Mouse (Mus musculus): ENCODE data around the gene Taf3. TPM values are rescaled to one million over a fixed set of nuclear protein-coding genes. Genes with fewer than 3 reads are reported as not detected.
A peak's percentile ranks its signal among the peaks of the same experiment; 100 is the strongest.

The Taf3 gene
- polyA plus RNA-seq, 1 experiment from 2014 or later = 12.4 TPM

GRCm38 (mm10) chr2:9877966-9878563 lies 170.3 kb downstream of the Taf3 start:
- peak overlapping the region; percentile 61 for H3K27ac ChIP-seq
- peak overlapping the region; percentile 93 for H3K4me2 ChIP-seq
- under 1% methylated on average over 19 of the region's 19 CpGs for WGBS
- H3K9ac ChIP-seq = no peak overlapping the region
- no peaks in the 10 kb centered on the region for H3K9me3 ChIP-seq
- H3K4me1 ChIP-seq = peaks cover 65% of the 10 kb centered on the region
- H3K27me3 ChIP-seq = peaks cover 87% of the 10 kb centered on the region
- H3K36me3 ChIP-seq = no peaks in the 10 kb centered on the region
- H3K4me3 ChIP-seq = peak overlapping the region; percentile 48
- ATAC-seq (ENCODE audit: insufficient number of reproducible peaks, low FRiP score, low TSS enrichment, low read depth) = no peak

DNA sequence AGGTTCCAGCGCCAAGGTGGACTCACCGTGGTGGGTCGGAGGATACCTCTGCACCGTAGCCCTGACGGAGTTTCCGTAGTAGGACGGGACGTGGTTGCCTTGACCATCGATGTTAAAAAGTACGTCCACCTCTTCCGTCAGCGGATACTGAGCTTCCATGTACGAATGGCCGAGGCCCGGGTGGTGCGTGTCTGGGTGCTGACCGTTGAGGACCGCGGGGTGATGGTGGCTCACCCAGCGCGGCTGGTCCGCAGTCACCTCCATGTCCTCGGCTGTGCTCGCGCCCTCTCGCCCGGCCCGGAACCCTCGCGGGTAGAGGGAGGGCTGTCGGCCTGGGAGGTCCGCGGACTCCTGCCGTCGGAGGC lies 171.1 kb downstream of the Taf3 start:
- H3K9me3 ChIP-seq = no peaks in the 10 kb centered on the region
- WGBS = under 1% methylated on average over 35 of the region's 35 CpGs
- H3K27me3 ChIP-seq = peaks cover 87% of the 10 kb centered on the region
- peak overlapping the region; percentile 59; the same call in 1 of the 2 replicates for H3K27ac ChIP-seq
- H3K4me3 ChIP-seq = peak overlapping the region; percentile 48
- H3K9ac ChIP-seq = 0 out of 2 replicates have a peak overlapping the region, but pooled peaks have one; percentile 26
- no peak for ATAC-seq (ENCODE audit: insufficient number of reproducible peaks, low FRiP score, low TSS enrichment, low read depth)
- H3K4me1 ChIP-seq = peaks cover 57% of the 10 kb centered on the region
- H3K4me2 ChIP-seq = peak overlapping the region; percentile 93
- no peaks in the 10 kb centered on the region for H3K36me3 ChIP-seq

DNA sequence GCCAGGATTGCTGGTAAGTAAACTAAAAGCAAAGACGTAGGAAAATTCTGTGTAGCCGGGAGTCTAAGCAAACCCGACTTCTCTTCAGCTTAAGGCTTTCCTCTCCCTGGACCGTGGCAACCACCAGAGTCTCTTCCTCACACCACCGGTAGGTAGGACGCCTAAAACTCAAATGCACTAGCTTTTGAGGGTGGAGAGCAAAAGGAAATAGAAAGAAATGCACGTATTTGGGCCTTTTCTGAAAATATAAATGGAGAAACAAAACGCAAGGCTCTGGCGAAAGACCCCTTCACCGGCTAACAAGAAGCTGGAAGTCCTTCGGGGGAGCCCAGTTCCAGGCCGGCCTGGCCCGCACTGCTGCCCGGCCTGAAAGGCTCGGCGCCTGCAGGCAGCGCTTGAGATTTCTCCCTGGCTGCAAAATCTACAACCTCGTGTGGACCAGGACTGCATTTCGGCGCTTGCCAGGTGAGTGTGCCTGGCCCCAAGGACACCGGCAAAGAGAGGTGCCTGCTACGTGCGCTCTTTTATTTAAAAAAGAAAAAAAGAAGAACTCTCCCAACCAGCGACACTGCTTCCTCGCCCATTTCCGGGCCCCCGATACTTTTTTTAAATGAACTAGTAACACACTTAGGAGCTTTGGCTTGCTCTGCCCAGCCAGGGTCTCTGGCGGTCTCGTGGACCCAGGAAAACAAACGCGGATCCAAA lies 171.6 kb downstream of the Taf3 start:
- Histone ChIP-seq H3K4me1 (peaks cover 52% of the 10 kb centered on the region), H3K36me3 (no peaks in the 10 kb centered on the region), H3K27me3 (peaks cover 88% of the 10 kb centered on the region), H3K4me3 (peak overlapping the region; percentile 48), H3K4me2 (peak overlapping the region; percentile 93), H3K9ac (0 out of 2 replicates have a peak overlapping the region, but pooled peaks have one; percentile 26), H3K9me3 (no peaks in the 10 kb centered on the region), H3K27ac (0 out of 2 replicates have a peak overlapping the region, but pooled peaks have one; percentile 59)
- WGBS = 6% methylated on average over 31 of the region's 31 CpGs
- ATAC-seq (ENCODE audit: insufficient number of reproducible peaks, low FRiP score, low TSS enrichment, low read depth) = no peak

DNA sequence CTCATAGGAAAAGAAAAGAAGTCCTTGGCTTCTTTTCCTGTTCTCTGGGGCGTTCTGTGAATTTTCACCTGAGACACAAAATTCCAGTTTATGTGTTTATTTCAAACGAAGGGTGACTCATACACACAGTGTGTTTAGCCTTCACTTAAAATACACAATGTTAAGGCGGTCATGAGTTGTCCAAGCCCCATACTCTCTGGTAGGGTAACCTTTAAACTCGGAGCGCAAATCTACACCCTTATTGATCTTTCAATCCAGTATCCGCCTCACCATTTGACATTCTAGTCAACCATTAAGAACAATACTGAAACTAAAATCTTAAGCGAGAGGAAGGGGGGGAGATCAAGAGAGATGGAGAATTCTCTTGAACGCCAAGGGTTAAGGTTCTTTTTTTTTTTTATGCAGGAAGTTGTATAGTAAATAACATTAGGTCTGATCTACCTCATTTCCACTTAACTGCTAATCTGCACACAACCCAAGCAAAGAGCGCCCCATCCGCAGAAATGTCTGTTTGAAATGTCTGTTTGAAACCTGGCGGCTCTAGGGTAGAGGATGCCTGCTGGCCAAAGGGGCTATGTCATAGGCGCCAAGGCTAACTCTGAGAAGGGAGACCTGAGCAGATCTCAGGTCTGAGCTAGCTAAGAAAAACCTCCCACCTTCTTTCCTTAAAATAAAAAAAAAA lies 172.6 kb downstream of the Taf3 start:
- Histone ChIP-seq H3K36me3 (no peaks in the 10 kb centered on the region), H3K27ac (no peak overlapping the region), H3K4me1 (peaks cover 42% of the 10 kb centered on the region), H3K27me3 (peaks cover 88% of the 10 kb centered on the region), H3K4me3 (peak overlapping the region; percentile 48), H3K4me2 (0 out of 2 replicates have a peak overlapping the region, but pooled peaks have one; percentile 11), H3K9me3 (no peaks in the 10 kb centered on the region), H3K9ac (no peak overlapping the region)
- ATAC-seq (ENCODE audit: insufficient number of reproducible peaks, low FRiP score, low TSS enrichment, low read depth) = no peak
- WGBS = 30% methylated on average over 12 of the region's 12 CpGs

- H3K9ac ChIP-seq = no peak overlapping the region
- H3K9me3 ChIP-seq = no peaks in the 10 kb centered on the region
- H3K4me1 ChIP-seq = peaks cover 39% of the 10 kb centered on the region
- 12% methylated on average over 4 of the region's 4 CpGs for WGBS
- H3K36me3 ChIP-seq = no peaks in the 10 kb centered on the region
- 0 out of 2 replicates have a peak overlapping the region, but pooled peaks have one; percentile 11 for H3K4me2 ChIP-seq
- H3K4me3 ChIP-seq = peak overlapping the region; percentile 48
- ATAC-seq (ENCODE audit: insufficient number of reproducible peaks, low FRiP score, low TSS enrichment, low read depth) = no peak
- H3K27me3 ChIP-seq = peaks cover 88% of the 10 kb centered on the region
- no peak overlapping the region for H3K27ac ChIP-seq
These were observed 173.2 kb downstream of the Taf3 start for GRCm38 (mm10) chr2:9875220-9875619.

- H3K36me3 ChIP-seq = no peaks in the 10 kb centered on the region
- 0 out of 2 replicates have a peak overlapping the region, but pooled peaks have one; percentile 11 for H3K4me2 ChIP-seq
- no peak for ATAC-seq (ENCODE audit: insufficient number of reproducible peaks, low FRiP score, low TSS enrichment, low read depth)
- H3K9me3 ChIP-seq = no peaks in the 10 kb centered on the region
- peaks cover 88% of the 10 kb centered on the region for H3K27me3 ChIP-seq
- H3K9ac ChIP-seq = no peak overlapping the region
- H3K4me3 ChIP-seq = peak overlapping the region; percentile 48
- peaks cover 34% of the 10 kb centered on the region for H3K4me1 ChIP-seq
- 14% methylated on average over 36 of the region's 39 CpGs for WGBS
- no peak overlapping the region for H3K27ac ChIP-seq
These were observed 173.8 kb downstream of the Taf3 start for GRCm38 (mm10) chr2:9874467-9875219.

- Histone ChIP-seq H3K27ac (no peak overlapping the region), H3K4me2 (no peak overlapping the region), H3K4me1 (peaks cover 26% of the 10 kb centered on the region), H3K27me3 (peaks cover 91% of the 10 kb centered on the region), H3K36me3 (no peaks in the 10 kb centered on the region), H3K9ac (no peak overlapping the region), H3K4me3 (0 out of 2 replicates have a peak overlapping the region, but pooled peaks have one; percentile 48), H3K9me3 (no peaks in the 10 kb centered on the region)
- no peak for ATAC-seq (ENCODE audit: insufficient number of reproducible peaks, low FRiP score, low TSS enrichment, low read depth)
- WGBS = 56% methylated on average over 2 of the region's 2 CpGs
These were observed 174.6 kb downstream of the Taf3 start for GRCm38 (mm10) chr2:9873757-9874156.

DNA sequence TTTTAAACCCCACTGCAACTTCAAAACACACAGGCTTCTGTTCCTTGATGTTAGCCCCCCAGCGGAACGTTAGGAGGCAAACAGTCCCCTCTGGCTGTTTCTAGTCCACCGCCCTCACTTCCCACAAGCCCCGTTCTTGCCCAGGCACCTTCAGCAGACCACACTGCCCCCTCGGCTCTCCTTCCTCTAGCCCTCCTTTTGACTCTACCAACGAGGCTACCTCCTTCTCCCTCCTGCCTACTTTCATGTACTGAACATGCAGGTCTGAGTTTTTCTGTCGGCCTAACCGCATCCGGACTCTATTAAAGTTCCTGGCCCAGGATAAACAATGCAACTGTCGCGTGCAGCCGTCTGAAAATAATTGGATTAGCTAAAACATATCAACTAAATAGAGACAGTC lies 175.7 kb downstream of the Taf3 start:
- Histone ChIP-seq H3K27ac (no peak overlapping the region), H3K9me3 (no peaks in the 10 kb centered on the region), H3K9ac (no peak overlapping the region), H3K4me3 (peak overlapping the region; percentile 14; the same call in 1 of the 2 replicates), H3K4me2 (peak overlapping the region; percentile 12; the same call in 1 of the 2 replicates), H3K36me3 (no peaks in the 10 kb centered on the region), H3K27me3 (peaks cover 83% of the 10 kb centered on the region), H3K4me1 (peaks cover 17% of the 10 kb centered on the region)
- 12% methylated on average over 12 of the region's 12 CpGs for WGBS
- no peak for ATAC-seq (ENCODE audit: insufficient number of reproducible peaks, low FRiP score, low TSS enrichment, low read depth)

GRCm38 (mm10) chr2:9871798-9872197 lies 176.6 kb downstream of the Taf3 start:
- Histone ChIP-seq H3K4me3 (no peak overlapping the region), H3K27me3 (peaks cover 75% of the 10 kb centered on the region), H3K4me2 (no peak overlapping the region), H3K27ac (no peak overlapping the region), H3K4me1 (peaks cover 9% of the 10 kb centered on the region), H3K36me3 (no peaks in the 10 kb centered on the region), H3K9ac (no peak overlapping the region), H3K9me3 (no peaks in the 10 kb centered on the region)
- ATAC-seq (ENCODE audit: insufficient number of reproducible peaks, low FRiP score, low TSS enrichment, low read depth) = no peak
- WGBS = 59% methylated on average over 6 of the region's 6 CpGs

GRCm38 (mm10) chr2:9871141-9871716 lies 177.2 kb downstream of the Taf3 start:
- no peak overlapping the region for H3K27ac ChIP-seq
- no peak overlapping the region for H3K4me2 ChIP-seq
- H3K9me3 ChIP-seq = no peaks in the 10 kb centered on the region
- no peaks in the 10 kb centered on the region for H3K36me3 ChIP-seq
- H3K4me3 ChIP-seq = no peak overlapping the region
- 38% methylated on average over 4 of the region's 4 CpGs for WGBS
- H3K4me1 ChIP-seq = peaks cover 8% of the 10 kb centered on the region; the same call in 1 of the 2 replicates
- H3K27me3 ChIP-seq = peaks cover 73% of the 10 kb centered on the region
- no peak for ATAC-seq (ENCODE audit: insufficient number of reproducible peaks, low FRiP score, low TSS enrichment, low read depth)
- H3K9ac ChIP-seq = no peak overlapping the region
